Mouse (Mus musculus) hindbrain, embryonic 15.5 days (tissue): Measurements from ENCODE around the gene Ppan. TPM values are rescaled to one million over a fixed set of nuclear protein-coding genes. Genes with fewer than 3 reads are reported as not detected.
A peak's percentile ranks its signal among the peaks of the same experiment; 100 is the strongest.

Experiments
- ATAC-seq: fragments of 200-750 bp; cut with Nextera tagmentation; 2 replicates; pipeline ENCODE4 v1.8.0; 2017; ENCODE audit warnings: low read depth, moderate number of reproducible peaks, moderate TSS enrichment; ENCODE audit not compliant: low FRiP score
- H3K27ac ChIP-seq: fragments of 300-500 bp; sonication (generic); replicated peaks from 2 replicates; pipeline ENCODE4 v1.5.1; 2015; ENCODE audit warnings: mild to moderate bottlenecking, inconsistent platforms
- H3K27me3 ChIP-seq: fragments of 300-500 bp; sonication (generic); 2 replicates; pipeline ENCODE4 v1.6.1; 2015; ENCODE audit warnings: control low read depth, inconsistent platforms
- H3K36me3 ChIP-seq: fragments of 300-500 bp; sonication (generic); 2 replicates; pipeline ENCODE4 v1.6.1; 2015; ENCODE audit warnings: control low read depth, inconsistent platforms
- H3K4me1 ChIP-seq: fragments of 300-500 bp; sonication (generic); replicated peaks from 2 replicates; pipeline ENCODE4 v1.6.1; 2015; ENCODE audit warnings: control low read depth, inconsistent platforms
- H3K4me2 ChIP-seq: fragments of 300-500 bp; sonication (generic); 2 replicates; pipeline ENCODE4 v1.6.1; 2015; ENCODE audit warnings: moderate library complexity, mild to moderate bottlenecking, inconsistent platforms
- H3K4me3 ChIP-seq: fragments of 300-500 bp; sonication (generic); 2 replicates; pipeline ENCODE4 v1.5.1; 2015; ENCODE audit warnings: mild to moderate bottlenecking, inconsistent platforms
- H3K9ac ChIP-seq: fragments of 300-500 bp; sonication (generic); 2 replicates; pipeline ENCODE4 v1.6.1; 2015; ENCODE audit warnings: inconsistent platforms
- H3K9me3 ChIP-seq: fragments of 300-500 bp; sonication (generic); 2 replicates; pipeline ENCODE4 v1.6.1; 2016; ENCODE audit warnings: control low read depth, inconsistent platforms
- WGBS: fragments of 180-500 bp; shearing (Covaris S2); methylation state at CpG from one replicate; pipeline ENCODE4 v1.1.7; 2015; 5-methylcytosine and 5-hydroxymethylcytosine counted together
- polyA plus RNA-seq: library from polyadenylated mRNA; unstranded; fragments of >200 nt; fragmentation: Nextera tagmentation; extraction: Ambion mirVana; gene quantifications from 2 replicates; pipeline ENCODE4 v1.2.1, GENCODE M21; 2015

Ppan gene
- polyA plus RNA-seq, 1 experiment from 2014 or later = 47.5 TPM

GRCm38 (mm10) chr9:20870211-20871173 lies 17.5 kb upstream of the Ppan start:
- peaks cover 40% of the 10 kb centered on the region for H3K27me3 ChIP-seq
- H3K4me2 ChIP-seq = no peak overlapping the region
- WGBS = 75% methylated on average over 12 of the region's 12 CpGs
- no peak overlapping the region for H3K27ac ChIP-seq
- H3K4me3 ChIP-seq = no peak overlapping the region
- H3K4me1 ChIP-seq = peaks cover 6% of the 10 kb centered on the region; the same call in 1 of the 2 replicates
- H3K36me3 ChIP-seq = no peaks in the 10 kb centered on the region
- H3K9ac ChIP-seq = no peak overlapping the region
- no peaks in the 10 kb centered on the region for H3K9me3 ChIP-seq
- no peak for ATAC-seq

GRCm38 (mm10) chr9:20872991-20873390 lies 15.0 kb upstream of the Ppan start:
- Histone ChIP-seq H3K4me1 (peaks cover 16% of the 10 kb centered on the region), H3K4me3 (no peak overlapping the region), H3K9ac (no peak overlapping the region), H3K36me3 (no peaks in the 10 kb centered on the region), H3K27ac (no peak overlapping the region), H3K9me3 (no peaks in the 10 kb centered on the region), H3K27me3 (peaks cover 29% of the 10 kb centered on the region), H3K4me2 (no peak overlapping the region)
- ATAC-seq = no peak
- 89% methylated on average over 10 of the region's 10 CpGs for WGBS

- WGBS = 93% methylated on average over 12 of the region's 12 CpGs
- Histone ChIP-seq H3K9me3 (no peaks in the 10 kb centered on the region), H3K27ac (no peak overlapping the region), H3K9ac (no peak overlapping the region), H3K4me1 (peaks cover 14% of the 10 kb centered on the region), H3K4me3 (no peak overlapping the region), H3K4me2 (no peak overlapping the region), H3K36me3 (no peaks in the 10 kb centered on the region), H3K27me3 (peaks cover 24% of the 10 kb centered on the region)
- no peak for ATAC-seq
Observed at GRCm38 (mm10) chr9:20873521-20873920, 14.5 kb upstream of the Ppan start.

GRCm38 (mm10) chr9:20875021-20875790 lies 12.8 kb upstream of the Ppan start:
- no peak overlapping the region for H3K4me3 ChIP-seq
- H3K9ac ChIP-seq = no peak overlapping the region
- no peaks in the 10 kb centered on the region for H3K9me3 ChIP-seq
- ATAC-seq = no peak
- WGBS = 67% methylated on average over 23 of the region's 23 CpGs
- no peaks in the 10 kb centered on the region for H3K36me3 ChIP-seq
- H3K4me2 ChIP-seq = no peak overlapping the region
- peaks cover 14% of the 10 kb centered on the region for H3K4me1 ChIP-seq
- H3K27me3 ChIP-seq = peaks cover 8% of the 10 kb centered on the region
- no peak overlapping the region for H3K27ac ChIP-seq

- no peak overlapping the region for H3K4me3 ChIP-seq
- no peak overlapping the region for H3K4me2 ChIP-seq
- no peaks in the 10 kb centered on the region for H3K27me3 ChIP-seq
- no peaks in the 10 kb centered on the region for H3K36me3 ChIP-seq
- WGBS = 75% methylated on average over 8 of the region's 9 CpGs
- H3K9ac ChIP-seq = no peak overlapping the region
- no peaks in the 10 kb centered on the region for H3K9me3 ChIP-seq
- H3K27ac ChIP-seq = no peak overlapping the region
- no peak for ATAC-seq
- peaks cover 14% of the 10 kb centered on the region for H3K4me1 ChIP-seq
Observed at GRCm38 (mm10) chr9:20876318-20877117, 11.5 kb upstream of the Ppan start.

- Histone ChIP-seq H3K27me3 (no peaks in the 10 kb centered on the region), H3K4me2 (peak overlapping the region; percentile 67), H3K4me3 (peak overlapping the region; percentile 44), H3K4me1 (peaks cover 14% of the 10 kb centered on the region), H3K9me3 (no peaks in the 10 kb centered on the region), H3K9ac (peak overlapping the region; percentile 24; the same call in 1 of the 2 replicates), H3K36me3 (no peaks in the 10 kb centered on the region), H3K27ac (peak overlapping the region; percentile 92)
- peak; percentile 0; the same call in 1 of the 2 replicates for ATAC-seq
- WGBS = 37% methylated on average over 14 of the region's 14 CpGs
Observed at GRCm38 (mm10) chr9:20877118-20878040, 10.6 kb upstream of the Ppan start.

- Histone ChIP-seq H3K4me1 (peaks cover 14% of the 10 kb centered on the region), H3K4me3 (peak overlapping the region; percentile 44), H3K27me3 (no peaks in the 10 kb centered on the region), H3K27ac (peak overlapping the region; percentile 92), H3K9me3 (no peaks in the 10 kb centered on the region), H3K4me2 (peak overlapping the region; percentile 67), H3K9ac (peak overlapping the region; percentile 65), H3K36me3 (no peaks in the 10 kb centered on the region)
- peak; percentile 94 for ATAC-seq
- WGBS = under 1% methylated on average over 69 of the region's 69 CpGs
Observed at GRCm38 (mm10) chr9:20878041-20878709, 9.8 kb upstream of the Ppan start.

- Histone ChIP-seq H3K4me3 (peak overlapping the region; percentile 44), H3K36me3 (no peaks in the 10 kb centered on the region), H3K27ac (peak overlapping the region; percentile 92), H3K4me1 (peaks cover 14% of the 10 kb centered on the region), H3K9ac (peak overlapping the region; percentile 65), H3K4me2 (peak overlapping the region; percentile 67), H3K9me3 (no peaks in the 10 kb centered on the region), H3K27me3 (no peaks in the 10 kb centered on the region)
- peak; percentile 20; the same call in 1 of the 2 replicates for ATAC-seq
- WGBS = 18% methylated on average over 10 of the region's 10 CpGs
Observed at GRCm38 (mm10) chr9:20878710-20879065, 9.3 kb upstream of the Ppan start.

GRCm38 (mm10) chr9:20879097-20879792 lies 8.7 kb upstream of the Ppan start, which contains the start of gene Angptl6:
Gene Angptl6 (minus strand): TSS chr9:20879727.
- Histone ChIP-seq H3K4me2 (peak within 1 kb of the TSS; percentile 67), H3K36me3 (no peaks in the 10 kb centered on the region), H3K9ac (peak within 1 kb of the TSS; percentile 65), H3K4me1 (peaks cover 14% of the 10 kb centered on the region), H3K4me3 (peak within 1 kb of the TSS; percentile 44), H3K27me3 (no peaks in the 10 kb centered on the region), H3K27ac (peak within 1 kb of the TSS; percentile 92), H3K9me3 (no peaks in the 10 kb centered on the region)
- ATAC-seq = no peak
- WGBS = 96% methylated on average over 13 of the region's 13 CpGs

- Histone ChIP-seq H3K4me3 (no peak overlapping the region), H3K36me3 (peaks cover 23% of the 10 kb centered on the region), H3K27ac (no peak overlapping the region), H3K4me1 (peaks cover 16% of the 10 kb centered on the region), H3K27me3 (no peaks in the 10 kb centered on the region), H3K9me3 (no peaks in the 10 kb centered on the region), H3K4me2 (no peak overlapping the region), H3K9ac (no peak overlapping the region)
- WGBS = 92% methylated on average over 2 of the region's 2 CpGs
- no peak for ATAC-seq
Observed at GRCm38 (mm10) chr9:20886563-20886962, 1.4 kb upstream of the Ppan start.
